Mouse (Mus musculus): ENCODE results near the gene Trib2. TPM values are rescaled to one million over a fixed set of nuclear protein-coding genes. Genes with fewer than 3 reads are reported as not detected.

Trib2 gene
- 10 to 100 TPM; 59.4 to 65.2 TPM for total RNA-seq (2021)
- long read RNA-seq, experiment 1, full-length matches to known transcripts, result 31 of 48 reads
- long read RNA-seq, experiment 1, partial matches to known transcripts, result 2 of 48 reads
- long read RNA-seq, experiment 1, other reads (novel, unspliced or antisense), result 15 of 48 reads
- long read RNA-seq, experiment 2, full-length matches to known transcripts, result 44 of 59 reads
- long read RNA-seq, experiment 2, partial matches to known transcripts, result 3 of 59 reads
- long read RNA-seq, experiment 2, other reads (novel, unspliced or antisense), result 12 of 59 reads

DNA sequence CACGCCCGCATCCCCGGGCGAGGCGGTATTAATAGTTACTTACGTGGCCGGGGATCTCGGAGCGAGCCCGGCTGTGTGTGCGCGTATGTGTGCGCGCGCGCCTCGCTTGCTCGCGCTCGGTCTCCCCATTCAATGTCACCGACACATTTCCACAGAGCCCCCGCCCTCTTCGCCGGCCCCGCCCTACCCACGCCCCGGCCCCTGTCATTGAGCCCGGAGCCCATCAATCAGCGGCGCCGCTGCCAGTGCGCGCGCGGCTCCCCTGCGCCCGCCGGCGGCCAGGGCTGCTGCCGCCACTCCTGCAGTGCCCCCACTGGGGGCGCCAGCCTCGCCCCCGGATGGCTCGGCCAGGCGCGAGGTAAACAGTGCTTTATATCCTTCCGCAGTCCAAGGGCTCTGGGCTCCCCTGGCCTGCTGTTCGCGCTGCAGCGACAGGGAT, at the start of gene Trib2:
Gene Trib2, minus strand, starts transcription at position 183 of the 439 bp plus-strand sequence.
- DNase-seq (ENCODE audit: low spot score in 2 of 2), result peak; percentile 91 to 94
- intact Hi-C loops (cut with DNase I), result loop anchor here (5.0 kb wide), 2 partner anchors 416 to 716 kb away; no protein-coding TSS in a partner anchor

DNA sequence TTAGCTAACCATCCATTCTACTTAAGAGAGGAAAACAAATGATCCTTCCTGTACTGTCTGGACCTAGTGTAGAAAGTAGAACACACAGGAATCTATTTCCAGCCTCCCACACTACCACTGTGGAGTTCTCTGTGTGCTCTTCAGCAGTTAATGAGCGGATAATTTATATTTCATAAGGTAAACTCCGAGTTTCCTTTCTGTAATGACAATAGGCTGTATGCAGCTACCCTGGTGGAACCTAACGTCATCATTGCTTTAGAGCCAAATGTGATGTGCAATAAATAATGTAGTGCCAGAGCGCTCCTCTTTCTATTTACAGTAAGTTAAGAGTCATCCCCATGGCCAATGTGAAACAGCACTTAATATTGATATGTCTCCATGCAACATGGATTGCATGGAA, 41.3 kb upstream of the Trib2 start:
- intact Hi-C loops (cut with DNase I), result no loop called here
- DNase-seq (ENCODE audit: low spot score in 2 of 2), result no peak

GRCm38 (mm10) chr12:15855891-15856290, 39.2 kb upstream of the Trib2 start:
- intact Hi-C loops (cut with DNase I), result no loop called here
- no peak for DNase-seq (ENCODE audit: low spot score in 2 of 2)

- intact Hi-C loops (cut with DNase I), result no loop called here
- peak; percentile 58 to 72 for DNase-seq (ENCODE audit: low spot score in 2 of 2)
Observed at GRCm38 (mm10) chr12:15852781-15853180, 36.1 kb upstream of the Trib2 start.

- intact Hi-C loops (cut with DNase I), result no loop called here
- no peak for DNase-seq (ENCODE audit: low spot score in 2 of 2)
Observed at GRCm38 (mm10) chr12:15852031-15852430, 35.3 kb upstream of the Trib2 start.

- intact Hi-C loops (cut with DNase I), result no loop called here
- DNase-seq (ENCODE audit: low spot score in 2 of 2), result no peak
Observed at GRCm38 (mm10) chr12:15850441-15850895, 33.7 kb upstream of the Trib2 start.

GRCm38 (mm10) chr12:15849861-15850294, 33.2 kb upstream of the Trib2 start:
- intact Hi-C loops (cut with DNase I), result no loop called here
- DNase-seq (ENCODE audit: low spot score in 2 of 2), result no peak

DNA sequence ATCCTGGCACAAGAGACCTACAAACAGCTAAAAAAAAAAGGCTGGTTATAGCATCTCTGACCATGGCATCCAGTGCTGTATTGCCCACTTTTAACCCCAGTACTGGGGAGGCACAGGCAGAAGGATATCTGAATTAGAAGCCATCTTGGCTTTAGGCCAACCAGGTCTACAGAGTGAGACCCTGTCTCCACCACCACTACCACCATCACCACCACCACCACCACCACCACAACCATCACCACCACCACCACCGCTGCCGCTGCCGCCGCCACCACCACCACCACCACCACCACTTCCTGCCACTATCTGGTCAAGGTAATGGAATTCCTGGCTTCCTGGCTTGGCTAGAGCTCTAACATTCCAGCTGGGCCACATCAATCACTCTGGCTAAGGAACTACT, 31.7 kb upstream of the Trib2 start:
- intact Hi-C loops (cut with DNase I), result no loop called here
- no peak for DNase-seq (ENCODE audit: low spot score in 2 of 2)

GRCm38 (mm10) chr12:15844701-15845100, 28.0 kb upstream of the Trib2 start:
- intact Hi-C loops (cut with DNase I), result no loop called here
- DNase-seq (ENCODE audit: low spot score in 2 of 2), result no peak

GRCm38 (mm10) chr12:15840864-15841557, 24.3 kb upstream of the Trib2 start:
- intact Hi-C loops (cut with DNase I), result no loop called here

GRCm38 (mm10) chr12:15838201-15838600, 21.5 kb upstream of the Trib2 start:
- intact Hi-C loops (cut with DNase I), result no loop called here
- DNase-seq (ENCODE audit: low spot score in 2 of 2), result no peak

More at GRCm38 (mm10) chr12:15840864-15841557, 24.3 kb upstream of the Trib2 start:
- DNase-seq (ENCODE audit: low spot score in 2 of 2), result no peak

GRCm38 (mm10) chr12:15837566-15837965, 20.8 kb upstream of the Trib2 start:
- DNase-seq (ENCODE audit: low spot score in 2 of 2), result no peak
- intact Hi-C loops (cut with DNase I), result no loop called here

- intact Hi-C loops (cut with DNase I), result loop anchor here (5.0 kb wide), 1 partner anchor 320 kb away; no protein-coding TSS in a partner anchor
- peak; percentile 55 to 64 for DNase-seq (ENCODE audit: low spot score in 2 of 2)
Observed at GRCm38 (mm10) chr12:15832674-15833052, 15.9 kb upstream of the Trib2 start.

- intact Hi-C loops (cut with DNase I), result loop anchor here (5.0 kb wide), 1 partner anchor 320 kb away; no protein-coding TSS in a partner anchor
- no peak for DNase-seq (ENCODE audit: low spot score in 2 of 2)
Observed at GRCm38 (mm10) chr12:15831941-15832673, 15.4 kb upstream of the Trib2 start.

DNA sequence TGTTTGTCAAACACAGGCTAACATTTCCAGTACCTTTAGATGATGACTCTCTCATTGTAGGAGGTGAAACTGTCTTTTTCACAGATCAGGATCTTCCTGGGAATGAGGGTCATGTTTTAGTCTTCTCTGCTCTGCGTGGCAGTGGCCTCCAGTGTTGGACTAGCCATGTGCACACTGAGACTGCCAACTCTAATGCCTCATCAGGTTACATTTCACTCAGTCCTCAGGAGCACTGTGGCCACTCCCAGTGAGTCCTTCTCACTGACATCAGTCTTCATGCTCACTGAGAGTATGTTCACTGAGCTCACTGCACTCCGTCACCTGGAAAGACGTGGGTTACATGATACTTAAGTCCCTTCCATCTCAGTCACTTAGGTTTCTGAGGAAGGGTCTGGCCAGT, 14.0 kb upstream of the Trib2 start:
- DNase-seq (ENCODE audit: low spot score in 2 of 2), result no peak
- intact Hi-C loops (cut with DNase I), result loop anchor here (5.0 kb wide), 1 partner anchor 322 kb away; no protein-coding TSS in a partner anchor

- no peak for DNase-seq (ENCODE audit: low spot score in 2 of 2)
- intact Hi-C loops (cut with DNase I), result no loop called here
Observed at GRCm38 (mm10) chr12:15828815-15829398, 12.2 kb upstream of the Trib2 start.

- intact Hi-C loops (cut with DNase I), result no loop called here
Observed at GRCm38 (mm10) chr12:15821019-15821418, 4.3 kb upstream of the Trib2 start.

DNA sequence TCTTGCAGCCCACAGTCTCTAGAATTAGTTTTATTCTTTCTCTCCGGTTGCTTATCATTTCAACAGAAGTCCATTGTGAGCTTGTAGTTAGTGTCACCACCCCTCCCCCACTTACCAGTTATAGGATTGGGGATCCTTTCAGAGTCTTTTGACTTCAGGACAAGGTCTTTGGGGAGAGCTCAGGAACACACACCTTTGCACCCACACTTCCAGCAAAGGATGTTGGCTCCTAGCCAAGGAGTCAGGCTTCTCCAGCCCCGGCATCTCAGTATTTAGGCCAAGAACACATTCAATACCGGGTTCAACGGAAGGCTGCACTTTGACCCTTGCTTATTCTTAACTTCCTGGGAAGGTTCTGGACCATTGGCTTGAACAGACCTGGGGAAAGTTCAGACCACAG, 643 bp upstream of the Trib2 start:
- peak; percentile 30 to 44 for DNase-seq (ENCODE audit: low spot score in 2 of 2)

More at GRCm38 (mm10) chr12:15821019-15821418, 4.3 kb upstream of the Trib2 start:
- no peak for DNase-seq (ENCODE audit: low spot score in 2 of 2)

GRCm38 (mm10) chr12:15816254-15816605, 492 bp downstream of the Trib2 start:
- peak in 1 of 2 experiments; percentile 47 for DNase-seq (ENCODE audit: low spot score in 2 of 2)
- intact Hi-C loops (cut with DNase I), result loop anchor here (5.0 kb wide), 2 partner anchors 416 to 716 kb away; no protein-coding TSS in a partner anchor

More for the DNA sequence above, 643 bp upstream of the Trib2 start:
- intact Hi-C loops (cut with DNase I), result loop anchor here (5.0 kb wide), 2 partner anchors 415 to 715 kb away; no protein-coding TSS in a partner anchor

Data from left cerebral cortex, postnatal 14 days (tissue).